Mouse (Mus musculus): ENCODE measurements at regions not wholly inside any gene's neighbourhood (a gene's known extent, or its start where the extent isn't known, plus 50 kb on each side); places are given as distances from the start of the nearest gene placed in this dataset.

DNA sequence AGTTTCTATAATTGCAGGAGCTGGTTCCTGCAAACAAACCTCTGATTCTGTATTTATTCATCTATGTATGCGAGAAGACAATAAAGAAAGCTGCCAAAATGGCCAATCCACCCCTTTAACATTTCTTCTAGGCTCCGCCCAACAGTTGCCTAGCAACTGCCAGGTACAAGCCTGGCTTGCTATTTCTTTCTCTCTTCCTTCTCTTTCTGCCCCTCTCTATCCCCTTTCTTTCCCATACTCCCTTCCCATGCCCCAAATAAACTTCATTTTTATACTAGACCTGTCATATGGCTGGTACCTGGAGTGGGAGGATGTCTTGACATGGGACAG is 53.2 kb upstream of the Smlr1 start:
- TF ChIP-seq CTCF (conservative IDR thresholded peaks at IDR 0.05 in 1 of 2, IDR thresholded peaks at IDR 0.05 in 1 of 2; ENCODE audit: low read depth in 2 of 2, low read length in 2 of 2) (no peak), GABPA (IDR thresholded peaks at IDR 0.05; ENCODE audit: insufficient replicate concordance, low read depth, low read length) (no peak), POLR2A (IDR thresholded peaks at IDR 0.05; ENCODE audit: low read depth, low read length) (no peak), BHLHE40 (IDR thresholded peaks at IDR 0.05; ENCODE audit: low read depth, low read length) (no peak), JUN (IDR thresholded peaks at IDR 0.05; ENCODE audit: insufficient read depth, low read depth, low read length) (no peak), HCFC1 (IDR thresholded peaks at IDR 0.05; ENCODE audit: low read depth, low read length) (no peak), SIN3A (IDR thresholded peaks at IDR 0.05; ENCODE audit: low read length) (no peak), USF1 (IDR thresholded peaks at IDR 0.05; ENCODE audit: low read depth, low read length) (no peak), EP300 (IDR thresholded peaks at IDR 0.05; ENCODE audit: low read length) (no peak), TBP (conservative IDR thresholded peaks at IDR 0.05; ENCODE audit: low read depth, low read length) (no peak), TCF12 (IDR thresholded peaks at IDR 0.05; ENCODE audit: low read depth, low read length) (no peak), ZNF384 (IDR thresholded peaks at IDR 0.05; ENCODE audit: low read depth, low read length) (no peak)
